Mouse (Mus musculus): Measurements from ENCODE around the gene Pla2g1b. TPM values are rescaled to one million over a fixed set of nuclear protein-coding genes. Genes with fewer than 3 reads are reported as not detected.

The Pla2g1b gene
- polyA plus RNA-seq, 1 experiment from 2014 or later = 0.78 TPM

DNA sequence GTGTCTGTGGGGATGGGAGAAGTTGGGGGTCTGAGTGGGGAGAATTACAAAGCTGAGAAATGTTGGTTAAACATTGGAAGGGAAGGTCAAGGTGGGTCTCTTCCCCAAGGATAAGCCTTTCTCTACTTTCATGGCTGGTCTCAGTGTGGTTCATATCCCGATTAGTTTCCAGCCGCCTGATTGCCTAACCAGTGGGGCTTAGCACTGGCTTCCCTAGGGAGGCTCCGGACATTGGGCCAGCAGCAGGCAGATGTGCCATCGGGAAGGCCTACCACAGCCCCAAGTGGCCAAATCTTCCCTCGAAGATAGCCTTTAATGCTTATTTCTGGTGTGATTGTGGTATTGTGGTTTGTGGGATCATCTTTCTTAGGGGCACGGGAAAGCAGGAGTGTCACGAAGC is 46.3 kb downstream of the Pla2g1b start:
- ATAC-seq = no peak
- no peaks in the 10 kb centered on the region for H3K27me3 ChIP-seq (replicated peaks; ENCODE audit: control insufficient read depth, insufficient read depth, low read length)

DNA sequence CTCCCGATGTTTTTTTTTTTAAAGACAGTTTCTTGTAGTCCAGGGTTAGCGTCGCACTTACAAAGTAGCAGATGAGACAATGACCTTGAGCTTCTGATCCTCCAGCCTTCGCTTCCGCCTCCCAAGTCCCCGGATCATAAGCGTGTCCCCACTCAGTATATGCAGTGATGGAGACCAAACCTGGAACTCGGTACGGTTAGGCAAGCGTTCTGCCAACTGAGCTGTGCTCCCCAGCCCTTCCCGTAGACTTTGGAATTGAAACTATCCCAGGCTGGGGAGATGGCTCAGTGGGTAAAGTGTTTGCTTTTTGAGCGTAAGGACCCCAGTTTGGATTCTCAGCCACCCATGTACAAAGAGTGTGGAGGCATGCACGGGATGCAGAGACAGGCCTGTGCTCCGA is 47.2 kb downstream of the Pla2g1b start:
- H3K27ac ChIP-seq (ENCODE audit: low read depth, low read length) = no peak overlapping the region
- no peak for ATAC-seq
- H3K9me3 ChIP-seq (ENCODE audit: control insufficient read depth) = no peaks in the 10 kb centered on the region
- 93% methylated on average over 14 of the region's 14 CpGs for WGBS
- H3K4me1 ChIP-seq (replicated peaks; ENCODE audit: control insufficient read depth, insufficient read depth, low read length) = peaks cover 6% of the 10 kb centered on the region
- TF ChIP-seq CTCF (IDR thresholded peaks at IDR 0.05; ENCODE audit: low read depth) = no peak
- H3K4me2 ChIP-seq (replicated peaks; ENCODE audit: low read depth) = no peak overlapping the region
- 0 out of 2 replicates have a peak, but pooled peaks cover 19% of the 10 kb centered on the region for H3K36me3 ChIP-seq (ENCODE audit: control insufficient read depth, insufficient read depth)
- H3K4me3 ChIP-seq (ENCODE audit: low read depth, low read length) = no peak overlapping the region
- H3K9ac ChIP-seq (ENCODE audit: low read depth, low read length) = no peak overlapping the region
- H3K27me3 ChIP-seq (replicated peaks; ENCODE audit: control insufficient read depth, insufficient read depth, low read length) = no peaks in the 10 kb centered on the region

More for the DNA sequence above, 46.3 kb downstream of the Pla2g1b start:
- no peak overlapping the region for H3K4me3 ChIP-seq (ENCODE audit: low read depth, low read length)
- H3K36me3 ChIP-seq (ENCODE audit: control insufficient read depth, insufficient read depth) = 0 out of 2 replicates have a peak, but pooled peaks cover 19% of the 10 kb centered on the region
- peaks cover 8% of the 10 kb centered on the region for H3K4me1 ChIP-seq (replicated peaks; ENCODE audit: control insufficient read depth, insufficient read depth, low read length)
- TF ChIP-seq CTCF (IDR thresholded peaks at IDR 0.05; ENCODE audit: low read depth) = no peak
- H3K27ac ChIP-seq (ENCODE audit: low read depth, low read length) = no peak overlapping the region
- H3K9me3 ChIP-seq (ENCODE audit: control insufficient read depth) = no peaks in the 10 kb centered on the region
- H3K9ac ChIP-seq (ENCODE audit: low read depth, low read length) = no peak overlapping the region
- 92% methylated on average over 7 of the region's 7 CpGs for WGBS
- no peak overlapping the region for H3K4me2 ChIP-seq (replicated peaks; ENCODE audit: low read depth)

DNA sequence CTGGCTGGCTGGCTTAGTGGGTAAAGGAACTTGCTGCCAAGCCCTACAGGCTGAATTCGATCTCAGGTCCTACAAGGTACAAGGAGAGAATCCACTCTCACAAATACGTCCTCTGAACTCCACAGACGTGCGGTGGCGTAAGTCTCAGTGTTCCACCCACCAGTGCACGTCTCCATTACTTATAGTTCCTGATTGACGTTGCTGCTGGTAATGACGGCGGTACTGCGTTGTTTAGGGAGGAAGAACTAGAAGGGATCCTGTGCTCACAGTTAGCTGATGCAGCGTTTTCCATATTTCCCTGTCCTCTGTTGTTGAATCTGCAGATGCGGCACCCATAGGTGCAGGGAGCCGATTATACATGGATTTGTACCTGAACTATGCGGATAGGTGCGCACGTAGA is 47.7 kb downstream of the Pla2g1b start:
- Histone ChIP-seq H3K36me3 (ENCODE audit: control insufficient read depth, insufficient read depth) (0 out of 2 replicates have a peak, but pooled peaks cover 19% of the 10 kb centered on the region), H3K27me3 (replicated peaks; ENCODE audit: control insufficient read depth, insufficient read depth, low read length) (no peaks in the 10 kb centered on the region), H3K4me3 (ENCODE audit: low read depth, low read length) (no peak overlapping the region), H3K4me1 (replicated peaks; ENCODE audit: control insufficient read depth, insufficient read depth, low read length) (peaks cover 6% of the 10 kb centered on the region), H3K27ac (ENCODE audit: low read depth, low read length) (0 out of 2 replicates have a peak overlapping the region, but pooled peaks have one; percentile 4), H3K9ac (ENCODE audit: low read depth, low read length) (no peak overlapping the region), H3K4me2 (replicated peaks; ENCODE audit: low read depth) (no peak overlapping the region), H3K9me3 (ENCODE audit: control insufficient read depth) (no peaks in the 10 kb centered on the region)
- 86% methylated on average over 16 of the region's 16 CpGs for WGBS
- ATAC-seq = no peak
- no peak for TF ChIP-seq CTCF (IDR thresholded peaks at IDR 0.05; ENCODE audit: low read depth)

DNA sequence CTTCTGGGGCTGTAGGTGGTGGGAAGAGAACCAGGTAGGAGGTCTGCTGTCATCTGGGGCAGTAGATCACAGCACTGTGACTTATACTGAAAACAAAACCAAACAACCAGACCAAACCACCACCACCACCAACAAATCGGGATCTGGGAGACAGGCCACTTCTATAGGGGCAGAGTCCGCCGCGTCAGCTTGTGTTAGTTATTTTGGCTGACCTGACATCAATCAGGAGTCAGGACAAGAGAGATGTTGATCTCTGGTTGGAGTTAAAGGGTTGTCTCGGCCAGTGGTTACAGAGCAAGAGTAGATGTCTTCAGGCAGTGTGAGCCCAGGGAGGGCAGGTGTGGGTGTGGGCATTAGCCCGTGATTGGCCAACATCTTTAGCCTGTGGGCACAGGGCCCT is 48.3 kb downstream of the Pla2g1b start:
- peak overlapping the region; percentile 31; the same call in 1 of the 2 replicates for H3K27ac ChIP-seq (ENCODE audit: low read depth, low read length)
- peaks cover 19% of the 10 kb centered on the region; the same call in 1 of the 2 replicates for H3K36me3 ChIP-seq (ENCODE audit: control insufficient read depth, insufficient read depth)
- no peaks in the 10 kb centered on the region for H3K27me3 ChIP-seq (replicated peaks; ENCODE audit: control insufficient read depth, insufficient read depth, low read length)
- H3K4me3 ChIP-seq (ENCODE audit: low read depth, low read length) = no peak overlapping the region
- no peak for ATAC-seq
- no peaks in the 10 kb centered on the region for H3K9me3 ChIP-seq (ENCODE audit: control insufficient read depth)
- no peak for TF ChIP-seq CTCF (IDR thresholded peaks at IDR 0.05; ENCODE audit: low read depth)
- H3K4me1 ChIP-seq (replicated peaks; ENCODE audit: control insufficient read depth, insufficient read depth, low read length) = peaks cover 6% of the 10 kb centered on the region
- no peak overlapping the region for H3K9ac ChIP-seq (ENCODE audit: low read depth, low read length)
- H3K4me2 ChIP-seq (replicated peaks; ENCODE audit: low read depth) = 0 out of 2 replicates have a peak overlapping the region, but pooled peaks have one; percentile 40
- WGBS = 73% methylated on average over 6 of the region's 6 CpGs

DNA sequence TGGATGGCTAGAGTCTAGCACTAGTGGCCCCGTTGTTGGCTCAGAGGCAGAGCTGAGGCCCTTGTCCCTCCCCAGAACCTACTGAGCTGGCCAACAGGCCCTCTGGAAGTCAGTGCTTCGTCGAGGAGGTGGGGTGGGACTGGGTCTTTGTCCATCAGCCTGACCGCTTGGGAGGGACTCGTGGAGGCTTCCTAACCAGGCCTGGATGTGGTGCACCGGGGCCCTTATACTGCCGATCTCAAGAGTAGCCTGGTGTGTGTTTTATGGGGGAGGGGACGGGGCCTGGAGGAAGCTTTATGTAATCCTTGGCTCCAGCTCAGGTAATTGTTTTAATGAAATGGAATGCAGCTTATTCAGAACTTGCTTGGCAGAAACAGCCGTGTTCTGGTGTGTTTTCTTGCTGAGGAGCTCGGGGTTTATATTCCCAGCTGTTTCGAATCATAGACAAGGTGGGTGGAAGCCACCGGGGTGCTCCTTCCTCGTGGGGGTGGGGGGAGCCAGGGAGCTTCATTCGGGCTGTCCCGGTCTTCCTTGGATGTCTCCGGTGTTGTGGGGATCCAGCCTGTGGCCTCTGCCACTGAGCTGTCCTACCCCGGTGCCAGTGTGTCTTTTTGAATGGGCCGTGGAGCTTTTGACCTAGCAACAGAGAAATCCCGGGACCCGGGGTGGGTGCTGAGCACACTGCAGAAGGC is 49.0 kb downstream of the Pla2g1b start:
- peaks cover 19% of the 10 kb centered on the region; the same call in 1 of the 2 replicates for H3K36me3 ChIP-seq (ENCODE audit: control insufficient read depth, insufficient read depth)
- H3K4me1 ChIP-seq (replicated peaks; ENCODE audit: control insufficient read depth, insufficient read depth, low read length) = peaks cover 1% of the 10 kb centered on the region
- TF ChIP-seq CTCF (IDR thresholded peaks at IDR 0.05; ENCODE audit: low read depth) = no peak
- no peak overlapping the region for H3K4me3 ChIP-seq (ENCODE audit: low read depth, low read length)
- no peaks in the 10 kb centered on the region for H3K27me3 ChIP-seq (replicated peaks; ENCODE audit: control insufficient read depth, insufficient read depth, low read length)
- H3K27ac ChIP-seq (ENCODE audit: low read depth, low read length) = peak overlapping the region; percentile 64
- WGBS = 33% methylated on average over 20 of the region's 20 CpGs
- peak overlapping the region; percentile 40 for H3K4me2 ChIP-seq (replicated peaks; ENCODE audit: low read depth)
- ATAC-seq = no peak; the same call in 1 of the 2 replicates
- no peak overlapping the region for H3K9ac ChIP-seq (ENCODE audit: low read depth, low read length)
- H3K9me3 ChIP-seq (ENCODE audit: control insufficient read depth) = no peaks in the 10 kb centered on the region

DNA sequence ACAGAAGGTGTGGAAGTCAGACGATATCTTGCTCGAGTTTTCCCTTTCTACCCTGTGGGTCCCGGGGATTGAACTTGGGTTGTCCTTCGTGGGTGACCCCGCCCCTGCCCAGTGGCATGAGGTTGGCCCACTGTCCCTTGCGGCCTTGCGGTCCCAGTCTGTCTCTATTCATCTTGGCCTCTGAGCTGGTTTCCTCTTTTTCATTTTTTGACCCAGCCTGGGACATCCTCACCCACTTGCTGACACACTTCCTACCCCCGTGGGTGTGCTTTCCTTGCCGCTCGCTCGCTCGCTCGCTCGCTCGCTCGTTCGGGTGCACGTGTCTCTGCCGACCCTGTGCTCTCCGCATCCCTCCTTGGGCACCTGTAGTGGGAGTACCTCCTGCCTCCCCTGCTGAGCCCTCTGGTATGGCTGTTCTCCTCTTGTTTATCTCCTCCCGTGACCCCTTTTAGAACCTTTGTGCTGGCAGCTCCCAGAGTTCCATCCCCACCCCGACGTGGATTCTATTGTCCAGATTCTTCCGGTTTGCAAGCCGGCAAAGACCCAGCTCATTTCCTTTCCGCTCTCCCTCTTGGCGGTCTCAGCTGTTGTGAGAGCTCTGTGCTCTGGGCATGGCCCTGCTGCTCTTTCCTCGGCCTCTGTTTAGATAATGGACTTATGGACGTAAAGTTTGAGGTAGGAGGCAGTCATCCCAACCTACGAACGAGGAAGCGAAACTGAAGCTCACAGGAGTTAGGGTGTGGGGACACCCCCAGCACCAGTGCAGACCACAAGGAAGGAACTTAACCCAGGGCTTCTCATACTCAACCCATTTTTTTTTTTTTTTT is 50.2 kb downstream of the Pla2g1b start:
- WGBS = 75% methylated on average over 32 of the region's 32 CpGs
- no peak for ATAC-seq
- H3K4me3 ChIP-seq (ENCODE audit: low read depth, low read length) = no peak overlapping the region

More for the DNA sequence above, 50.2 kb downstream of the Pla2g1b start:
- Histone ChIP-seq H3K4me2 (replicated peaks; ENCODE audit: low read depth) (no peak overlapping the region), H3K27ac (ENCODE audit: low read depth, low read length) (peak overlapping the region; percentile 68), H3K4me1 (replicated peaks; ENCODE audit: control insufficient read depth, insufficient read depth, low read length) (peaks cover 7% of the 10 kb centered on the region; the same call in 1 of the 2 replicates), H3K36me3 (ENCODE audit: control insufficient read depth, insufficient read depth) (peaks cover 19% of the 10 kb centered on the region; the same call in 1 of the 2 replicates), H3K9ac (ENCODE audit: low read depth, low read length) (no peak overlapping the region), H3K27me3 (replicated peaks; ENCODE audit: control insufficient read depth, insufficient read depth, low read length) (no peaks in the 10 kb centered on the region), H3K9me3 (ENCODE audit: control insufficient read depth) (no peaks in the 10 kb centered on the region)
- no peak for TF ChIP-seq CTCF (IDR thresholded peaks at IDR 0.05; ENCODE audit: low read depth)

Measured in intestine, postnatal 0 days (tissue).